Comparison of ENCODE assay signal across 7 mouse cellular contexts in genomic region chr8:71397701-71398100, GRCm38 (mm10). TPM values are rescaled to one million over a fixed set of nuclear protein-coding genes. Genes with fewer than 3 reads are reported as not detected.
DNase-seq lines count a peak whose midpoint lies in the region; ATAC-seq and TF ChIP-seq lines count a peak whose summit lies in the region.

No protein-coding gene starts in this region.

- H3K4me1 ChIP-seq in lung, embryonic 16.5 days (replicated peaks; ENCODE audit: control insufficient read depth, insufficient read depth, low read length), result peaks cover 16% of the 10 kb centered on the region
- H3K4me1 ChIP-seq in forebrain, embryonic 11.5 days (replicated peaks; ENCODE audit: control insufficient read depth, insufficient read depth, low read length), result peaks cover 7% of the 10 kb centered on the region
- peaks cover 10% of the 10 kb centered on the region for H3K4me1 ChIP-seq in hindbrain, postnatal 0 days (ENCODE audit: insufficient read depth, low read length)
- peaks cover 8% of the 10 kb centered on the region for H3K4me1 ChIP-seq in neural tube, embryonic 13.5 days (replicated peaks)

- H3K36me3 ChIP-seq in lung, embryonic 16.5 days (ENCODE audit: control insufficient read depth, insufficient read depth, low read length), result peaks cover 11% of the 10 kb centered on the region
- H3K36me3 ChIP-seq in forebrain, embryonic 11.5 days (ENCODE audit: control insufficient read depth, insufficient read depth, low read length), result no peaks in the 10 kb centered on the region; the same call in 1 of the 2 replicates
- 0 out of 2 replicates have a peak, but pooled peaks cover 4% of the 10 kb centered on the region for H3K36me3 ChIP-seq in hindbrain, postnatal 0 days (ENCODE audit: insufficient read depth, low read length)
- peaks cover 24% of the 10 kb centered on the region for H3K36me3 ChIP-seq in neural tube, embryonic 13.5 days

- no peak for DNase-seq in lung, postnatal 10 days
- DNase-seq in forebrain, embryonic 11.5 days (ENCODE audit: low spot score), result no peak
- DNase-seq in hindbrain, postnatal 0 days (ENCODE audit: low spot score), result no peak
- DNase-seq in right cerebral cortex, postnatal 36 days (ENCODE audit: low spot score in 2 of 2), result no peak
- no peak for DNase-seq in layer of hippocampus, adult 18-20 months (ENCODE audit: low spot score in 2 of 2)

- H3K27me3 ChIP-seq in lung, embryonic 16.5 days (ENCODE audit: control insufficient read depth, insufficient read depth, low read depth, low read length), result no peaks in the 10 kb centered on the region
- H3K27me3 ChIP-seq in forebrain, embryonic 11.5 days (ENCODE audit: control insufficient read depth, insufficient read depth, low read length), result no peaks in the 10 kb centered on the region
- no peaks in the 10 kb centered on the region for H3K27me3 ChIP-seq in hindbrain, postnatal 0 days (ENCODE audit: insufficient read depth, low read length)
- no peaks in the 10 kb centered on the region for H3K27me3 ChIP-seq in neural tube, embryonic 13.5 days

- no peak for ATAC-seq in lung, embryonic 16.5 days (ENCODE audit: low read depth)
- no peak for ATAC-seq in forebrain, embryonic 11.5 days (replicated peaks; ENCODE audit: low FRiP score)
- no peak for ATAC-seq in hindbrain, postnatal 0 days
- ATAC-seq in neural tube, embryonic 13.5 days (ENCODE audit: low read depth), result no peak

- H3K4me2 ChIP-seq in lung, embryonic 16.5 days (ENCODE audit: low read depth, low read length), result peak overlapping the region; percentile 93
- peak overlapping the region; percentile 86 for H3K4me2 ChIP-seq in forebrain, embryonic 11.5 days (ENCODE audit: low read depth, low read length, severe bottlenecking)
- H3K4me2 ChIP-seq in hindbrain, postnatal 0 days (ENCODE audit: low read depth, low read length), result peak overlapping the region; percentile 92
- H3K4me2 ChIP-seq in neural tube, embryonic 13.5 days, result peak overlapping the region; percentile 74

- 83% methylated on average over 12 of the region's 12 CpGs for WGBS in lung, embryonic 16.5 days
- WGBS in forebrain, embryonic 11.5 days, result 86% methylated on average over 12 of the region's 12 CpGs
- WGBS in hindbrain, postnatal 0 days, result 87% methylated on average over 12 of the region's 12 CpGs
- 93% methylated on average over 12 of the region's 12 CpGs for WGBS in neural tube, embryonic 13.5 days

- H3K9me3 ChIP-seq in lung, embryonic 16.5 days (ENCODE audit: control insufficient read depth, low read length), result no peaks in the 10 kb centered on the region
- H3K9me3 ChIP-seq in forebrain, embryonic 11.5 days (ENCODE audit: control insufficient read depth, low read length), result no peaks in the 10 kb centered on the region
- no peaks in the 10 kb centered on the region for H3K9me3 ChIP-seq in hindbrain, postnatal 0 days (ENCODE audit: low read length)
- H3K9me3 ChIP-seq in neural tube, embryonic 13.5 days, result no peaks in the 10 kb centered on the region

- H3K27ac ChIP-seq in lung, embryonic 16.5 days (ENCODE audit: low read length), result no peak overlapping the region
- no peak overlapping the region for H3K27ac ChIP-seq in forebrain, embryonic 11.5 days (ENCODE audit: low read depth, low read length)
- no peak overlapping the region for H3K27ac ChIP-seq in hindbrain, postnatal 0 days
- no peak overlapping the region for H3K27ac ChIP-seq in neural tube, embryonic 13.5 days (replicated peaks)

- H3K9ac ChIP-seq in lung, embryonic 16.5 days (ENCODE audit: low read length), result peak overlapping the region; percentile 88
- peak overlapping the region; percentile 58 for H3K9ac ChIP-seq in forebrain, embryonic 11.5 days (ENCODE audit: low read length)
- peak overlapping the region; percentile 67; the same call in 1 of the 2 replicates for H3K9ac ChIP-seq in hindbrain, postnatal 0 days (replicated peaks; ENCODE audit: low read length)
- H3K9ac ChIP-seq in neural tube, embryonic 13.5 days, result peak overlapping the region; percentile 82

- TF ChIP-seq CTCF in hindbrain, postnatal 0 days (IDR thresholded peaks at IDR 0.05; ENCODE audit: low read depth), result no peak

- peak overlapping the region; percentile 92 for H3K4me3 ChIP-seq in lung, embryonic 16.5 days (ENCODE audit: low read length)
- H3K4me3 ChIP-seq in forebrain, embryonic 11.5 days (ENCODE audit: low read depth, low read length), result peak overlapping the region; percentile 79
- H3K4me3 ChIP-seq in hindbrain, postnatal 0 days (ENCODE audit: low read length), result peak overlapping the region; percentile 67
- peak overlapping the region; percentile 83 for H3K4me3 ChIP-seq in neural tube, embryonic 13.5 days

RNA-seq across cellular contexts. Expression of gene Babam1, which starts 1.0 kb away (rescaled TPM):
- 96.9 and 108 TPM in 2 replicates for polyA plus RNA-seq in lung, embryonic 16.5 days (2015; fragmentation: Nextera tagmentation; extraction: Ambion mirVana)
- 106 and 119 TPM in 2 replicates for polyA plus RNA-seq in forebrain, embryonic 11.5 days (2014; fragmentation: Nextera tagmentation; extraction: Ambion mirVana)
- total RNA-seq in hindbrain, postnatal 0 days (2014; rRNA removed), result 75.6 and 103 TPM in 2 replicates
- 94.7 and 95.0 TPM in 2 replicates for polyA plus RNA-seq in hindbrain, postnatal 0 days (2015; fragmentation: Nextera tagmentation; extraction: Ambion mirVana)
- 96.0 and 96.6 TPM in 2 replicates for polyA plus RNA-seq in neural tube, embryonic 13.5 days (2015; fragmentation: Nextera tagmentation; extraction: Ambion mirVana)
- 100 to 1,000 TPM in 1 of 2 experiments, 10 to 100 TPM in 1; 94.1 to 103 TPM for total RNA-seq in layer of hippocampus, adult 18-20 months (2021)

RNA-seq across cellular contexts. Expression of gene Ushbp1, which starts 2.1 kb away (rescaled TPM):
- 37.3 and 40.7 TPM in 2 replicates for polyA plus RNA-seq in lung, embryonic 16.5 days (2015; fragmentation: Nextera tagmentation; extraction: Ambion mirVana)
- polyA plus RNA-seq in forebrain, embryonic 11.5 days (2014; fragmentation: Nextera tagmentation; extraction: Ambion mirVana), result 4.2 and 4.5 TPM in 2 replicates
- total RNA-seq in hindbrain, postnatal 0 days (2014; rRNA removed), result 2.9 and 4.8 TPM in 2 replicates
- polyA plus RNA-seq in hindbrain, postnatal 0 days (2015; fragmentation: Nextera tagmentation; extraction: Ambion mirVana), result 5.1 and 5.3 TPM in 2 replicates
- polyA plus RNA-seq in neural tube, embryonic 13.5 days (2015; fragmentation: Nextera tagmentation; extraction: Ambion mirVana), result 6.1 and 7.3 TPM in 2 replicates
- total RNA-seq in layer of hippocampus, adult 18-20 months (2021), result 1 to 10 TPM; 3.3 TPM

RNA-seq across cellular contexts. Expression of gene Ankle1, which starts 8.1 kb away (rescaled TPM):
- 44.9 and 49.4 TPM in 2 replicates for polyA plus RNA-seq in lung, embryonic 16.5 days (2015; fragmentation: Nextera tagmentation; extraction: Ambion mirVana)
- 38.7 and 42.2 TPM in 2 replicates for polyA plus RNA-seq in forebrain, embryonic 11.5 days (2014; fragmentation: Nextera tagmentation; extraction: Ambion mirVana)
- total RNA-seq in hindbrain, postnatal 0 days (2014; rRNA removed), result 5.1 and 12.0 TPM in 2 replicates
- polyA plus RNA-seq in hindbrain, postnatal 0 days (2015; fragmentation: Nextera tagmentation; extraction: Ambion mirVana), result 5.1 and 5.9 TPM in 2 replicates
- 8.2 and 8.4 TPM in 2 replicates for polyA plus RNA-seq in neural tube, embryonic 13.5 days (2015; fragmentation: Nextera tagmentation; extraction: Ambion mirVana)
- under 1 TPM; 0.22 to 0.25 TPM for total RNA-seq in layer of hippocampus, adult 18-20 months (2021)

RNA-seq across cellular contexts. Expression of gene Nr2f6, which starts 15.9 kb away (rescaled TPM):
- 36.2 and 39.9 TPM in 2 replicates for polyA plus RNA-seq in lung, embryonic 16.5 days (2015; fragmentation: Nextera tagmentation; extraction: Ambion mirVana)
- 49.1 and 51.4 TPM in 2 replicates for polyA plus RNA-seq in forebrain, embryonic 11.5 days (2014; fragmentation: Nextera tagmentation; extraction: Ambion mirVana)
- total RNA-seq in hindbrain, postnatal 0 days (2014; rRNA removed), result 127 and 129 TPM in 2 replicates
- polyA plus RNA-seq in hindbrain, postnatal 0 days (2015; fragmentation: Nextera tagmentation; extraction: Ambion mirVana), result 33.8 and 34.1 TPM in 2 replicates
- polyA plus RNA-seq in neural tube, embryonic 13.5 days (2015; fragmentation: Nextera tagmentation; extraction: Ambion mirVana), result 27.9 and 30.3 TPM in 2 replicates
- 10 to 100 TPM; 44.6 to 46.5 TPM for total RNA-seq in layer of hippocampus, adult 18-20 months (2021)

RNA-seq across cellular contexts. Expression of gene Ocel1, which starts 26.6 kb away (rescaled TPM):
- polyA plus RNA-seq in lung, embryonic 16.5 days (2015; fragmentation: Nextera tagmentation; extraction: Ambion mirVana), result 5.9 and 6.3 TPM in 2 replicates
- polyA plus RNA-seq in forebrain, embryonic 11.5 days (2014; fragmentation: Nextera tagmentation; extraction: Ambion mirVana), result 2.9 and 3.3 TPM in 2 replicates
- 11.8 and 12.3 TPM in 2 replicates for total RNA-seq in hindbrain, postnatal 0 days (2014; rRNA removed)
- polyA plus RNA-seq in hindbrain, postnatal 0 days (2015; fragmentation: Nextera tagmentation; extraction: Ambion mirVana), result 5.0 and 5.8 TPM in 2 replicates
- polyA plus RNA-seq in neural tube, embryonic 13.5 days (2015; fragmentation: Nextera tagmentation; extraction: Ambion mirVana), result 4.3 and 6.0 TPM in 2 replicates
- total RNA-seq in layer of hippocampus, adult 18-20 months (2021), result 10 to 100 TPM; 14.3 to 17.9 TPM
